Comparison of ENCODE assay signal across 22 mouse cellular contexts in genomic region chr15:13276909-13277235, GRCm38 (mm10).
DNase-seq lines count a peak whose midpoint lies in the region; ATAC-seq and TF ChIP-seq lines count a peak whose summit lies in the region.
"Had no signal": no experiment of that assay in that cellular context is flagged by ENCODE, and none has a peak within 500 bp of the region (broad histone marks: within the 10 kb centered on the region; RNA-seq: fewer than 3 reads in every experiment).

No protein-coding gene starts in this region.

- H3K4me2 ChIP-seq in forebrain, embryonic 12.5 days, result no peak overlapping the region
- H3K4me2 ChIP-seq in forebrain, embryonic 11.5 days (ENCODE audit: low read depth, low read length, severe bottlenecking), result no peak overlapping the region
- H3K4me2 ChIP-seq in kidney, embryonic 16.5 days (replicated peaks; ENCODE audit: low read depth, low read length), result no peak overlapping the region
- H3K4me2 ChIP-seq in neural tube, embryonic 12.5 days (replicated peaks), result no peak overlapping the region
- H3K4me2 ChIP-seq in neural tube, embryonic 15.5 days, result no peak overlapping the region
- no peak overlapping the region for H3K4me2 ChIP-seq in forebrain, postnatal 0 days (ENCODE audit: low read depth)
- H3K4me2 ChIP-seq: heart, embryonic 13.5 days; hindbrain, embryonic 15.5 days had no signal

- no peak for TF ChIP-seq CTCF in kidney, adult 2 months (conservative IDR thresholded peaks at IDR 0.05; ENCODE audit: insufficient read depth, insufficient read length, low read depth, low read length)
- TF ChIP-seq CTCF in forebrain, postnatal 0 days (IDR thresholded peaks at IDR 0.05; ENCODE audit: low read depth), result no peak

- DNase-seq in forebrain, embryonic 11.5 days (ENCODE audit: low spot score), result no peak
- no peak for DNase-seq in kidney, adult 2 months
- peak; percentile 49 for DNase-seq in forebrain, postnatal 0 days
- no peak for DNase-seq in urinary bladder, postnatal 36 days (ENCODE audit: low spot score in 2 of 2)
- DNase-seq: adrenal gland, adult 8-10 months; adrenal gland, postnatal 36 days; B cell, adult 2 months; cerebellum, adult 18-20 months; cerebellum, adult 9-11 months; cerebellum, postnatal 36 days; gastrocnemius, postnatal 36 days; heart, adult 11 months; heart, postnatal 36 days had no signal

- H3K27ac ChIP-seq in forebrain, embryonic 12.5 days, result no peak overlapping the region
- H3K27ac ChIP-seq in forebrain, embryonic 11.5 days (ENCODE audit: low read depth, low read length), result no peak overlapping the region
- no peak overlapping the region for H3K27ac ChIP-seq in kidney, embryonic 16.5 days (ENCODE audit: low read length)
- H3K27ac ChIP-seq in kidney, adult 2 months (ENCODE audit: insufficient read depth, low read depth, low read length), result no peak overlapping the region
- H3K27ac ChIP-seq in neural tube, embryonic 12.5 days, result no peak overlapping the region
- H3K27ac ChIP-seq in neural tube, embryonic 15.5 days (replicated peaks), result no peak overlapping the region
- H3K27ac ChIP-seq in forebrain, postnatal 0 days (ENCODE audit: low read depth, low read length), result no peak overlapping the region
- H3K27ac ChIP-seq: embryonic facial prominence, embryonic 10.5 days; heart, embryonic 13.5 days; hindbrain, embryonic 15.5 days had no signal

- peaks cover 7% of the 10 kb centered on the region; the same call in 1 of the 2 replicates for H3K27me3 ChIP-seq in forebrain, embryonic 12.5 days
- no peaks in the 10 kb centered on the region for H3K27me3 ChIP-seq in forebrain, embryonic 11.5 days (ENCODE audit: control insufficient read depth, insufficient read depth, low read length)
- H3K27me3 ChIP-seq in kidney, embryonic 16.5 days (ENCODE audit: insufficient read depth, low read length), result no peaks in the 10 kb centered on the region
- no peaks in the 10 kb centered on the region; the same call in 1 of the 2 replicates for H3K27me3 ChIP-seq in kidney, adult 2 months (replicated peaks; ENCODE audit: control insufficient read depth, insufficient read depth, low read length)
- H3K27me3 ChIP-seq in neural tube, embryonic 12.5 days (replicated peaks), result no peaks in the 10 kb centered on the region
- H3K27me3 ChIP-seq in neural tube, embryonic 15.5 days (replicated peaks), result no peaks in the 10 kb centered on the region
- H3K27me3 ChIP-seq in forebrain, postnatal 0 days (ENCODE audit: insufficient read depth, low read length), result no peaks in the 10 kb centered on the region
- H3K27me3 ChIP-seq: heart, embryonic 13.5 days; hindbrain, embryonic 15.5 days had no signal

- H3K9me3 ChIP-seq in forebrain, embryonic 12.5 days, result no peaks in the 10 kb centered on the region
- no peaks in the 10 kb centered on the region for H3K9me3 ChIP-seq in forebrain, embryonic 11.5 days (ENCODE audit: control insufficient read depth, low read length)
- no peaks in the 10 kb centered on the region for H3K9me3 ChIP-seq in kidney, embryonic 16.5 days (ENCODE audit: low read length)
- H3K9me3 ChIP-seq in neural tube, embryonic 12.5 days, result no peaks in the 10 kb centered on the region
- no peaks in the 10 kb centered on the region for H3K9me3 ChIP-seq in neural tube, embryonic 15.5 days (replicated peaks)
- H3K9me3 ChIP-seq in forebrain, postnatal 0 days (ENCODE audit: low read length), result no peaks in the 10 kb centered on the region
- H3K9me3 ChIP-seq: embryonic facial prominence, embryonic 10.5 days; G1E; heart, embryonic 13.5 days; hindbrain, embryonic 15.5 days had no signal

- H3K4me3 ChIP-seq in forebrain, embryonic 12.5 days (replicated peaks), result no peak overlapping the region
- no peak overlapping the region for H3K4me3 ChIP-seq in forebrain, embryonic 11.5 days (ENCODE audit: low read depth, low read length)
- H3K4me3 ChIP-seq in kidney, embryonic 16.5 days (ENCODE audit: low read length), result no peak overlapping the region
- H3K4me3 ChIP-seq in kidney, adult 2 months (ENCODE audit: insufficient read depth, low read depth, low read length), result no peak overlapping the region
- H3K4me3 ChIP-seq in neural tube, embryonic 12.5 days, result no peak overlapping the region
- H3K4me3 ChIP-seq in neural tube, embryonic 15.5 days (replicated peaks), result no peak overlapping the region
- H3K4me3 ChIP-seq in forebrain, postnatal 0 days (ENCODE audit: low read depth, low read length), result no peak overlapping the region
- H3K4me3 ChIP-seq: embryonic facial prominence, embryonic 10.5 days; heart, embryonic 13.5 days; hindbrain, embryonic 15.5 days had no signal

- H3K9ac ChIP-seq in forebrain, embryonic 12.5 days, result no peak overlapping the region
- no peak overlapping the region for H3K9ac ChIP-seq in forebrain, embryonic 11.5 days (ENCODE audit: low read length)
- no peak overlapping the region for H3K9ac ChIP-seq in kidney, embryonic 16.5 days (replicated peaks; ENCODE audit: low read length)
- H3K9ac ChIP-seq in neural tube, embryonic 12.5 days, result no peak overlapping the region
- H3K9ac ChIP-seq in neural tube, embryonic 15.5 days (replicated peaks), result no peak overlapping the region
- no peak overlapping the region for H3K9ac ChIP-seq in forebrain, postnatal 0 days
- H3K9ac ChIP-seq: heart, embryonic 13.5 days; hindbrain, embryonic 15.5 days had no signal

- H3K4me1 ChIP-seq in forebrain, embryonic 12.5 days, result peaks cover 5% of the 10 kb centered on the region
- peaks cover 8% of the 10 kb centered on the region; the same call in 1 of the 2 replicates for H3K4me1 ChIP-seq in forebrain, embryonic 11.5 days (replicated peaks; ENCODE audit: control insufficient read depth, insufficient read depth, low read length)
- peaks cover 11% of the 10 kb centered on the region; the same call in 1 of the 2 replicates for H3K4me1 ChIP-seq in kidney, embryonic 16.5 days (ENCODE audit: insufficient read depth, low read length)
- no peaks in the 10 kb centered on the region for H3K4me1 ChIP-seq in kidney, adult 2 months (ENCODE audit: control insufficient read depth, insufficient read depth, low read length)
- no peaks in the 10 kb centered on the region for H3K4me1 ChIP-seq in neural tube, embryonic 12.5 days
- 0 out of 2 replicates have a peak, but pooled peaks cover 6% of the 10 kb centered on the region for H3K4me1 ChIP-seq in neural tube, embryonic 15.5 days
- no peaks in the 10 kb centered on the region; the same call in 1 of the 2 replicates for H3K4me1 ChIP-seq in forebrain, postnatal 0 days (ENCODE audit: insufficient read depth)

- no peaks in the 10 kb centered on the region for H3K36me3 ChIP-seq in forebrain, embryonic 12.5 days (replicated peaks)
- H3K36me3 ChIP-seq in forebrain, embryonic 11.5 days (ENCODE audit: control insufficient read depth, insufficient read depth, low read length), result no peaks in the 10 kb centered on the region
- no peaks in the 10 kb centered on the region for H3K36me3 ChIP-seq in kidney, embryonic 16.5 days (ENCODE audit: insufficient read depth, low read length)
- H3K36me3 ChIP-seq in kidney, adult 2 months (ENCODE audit: control insufficient read depth, insufficient read depth, low read length), result no peaks in the 10 kb centered on the region
- H3K36me3 ChIP-seq in neural tube, embryonic 12.5 days, result no peaks in the 10 kb centered on the region
- no peaks in the 10 kb centered on the region for H3K36me3 ChIP-seq in neural tube, embryonic 15.5 days
- H3K36me3 ChIP-seq in forebrain, postnatal 0 days (ENCODE audit: insufficient read depth), result no peaks in the 10 kb centered on the region
- H3K36me3 ChIP-seq: embryonic facial prominence, embryonic 10.5 days; G1E; heart, embryonic 13.5 days; hindbrain, embryonic 15.5 days had no signal

- peak; percentile 33; the same call in 1 of the 2 replicates for ATAC-seq in forebrain, embryonic 12.5 days (ENCODE audit: low FRiP score)
- no peak for ATAC-seq in forebrain, embryonic 11.5 days (replicated peaks; ENCODE audit: low FRiP score)
- peak; percentile 16; the same call in 1 of the 2 replicates for ATAC-seq in kidney, embryonic 16.5 days (ENCODE audit: low FRiP score, low TSS enrichment)
- ATAC-seq in neural tube, embryonic 12.5 days (ENCODE audit: low FRiP score, low read depth), result 0 out of 2 replicates have a peak, but pooled peaks have one; percentile 9
- no peak for ATAC-seq in neural tube, embryonic 15.5 days (ENCODE audit: low FRiP score)
- ATAC-seq in forebrain, postnatal 0 days, result peak; percentile 83
- ATAC-seq: CD4-positive, CD25-positive, alpha-beta regulatory T cell, adult 4 months had no signal

- no peak for TF ChIP-seq POLR2A in kidney, adult 2 months (IDR thresholded peaks at IDR 0.05; ENCODE audit: low read depth, low read length)

- 72% methylated on average over 8 of the region's 8 CpGs for WGBS in forebrain, embryonic 12.5 days
- WGBS in forebrain, embryonic 11.5 days, result 80% methylated on average over 8 of the region's 8 CpGs
- 82% methylated on average over 8 of the region's 8 CpGs for WGBS in kidney, embryonic 16.5 days
- 87% methylated on average over 8 of the region's 8 CpGs for WGBS in kidney, adult 2 months
- WGBS in neural tube, embryonic 12.5 days, result 69% methylated on average over 8 of the region's 8 CpGs
- 60% methylated on average over 8 of the region's 8 CpGs for WGBS in neural tube, embryonic 15.5 days
- WGBS in forebrain, postnatal 0 days, result 48% methylated on average over 8 of the region's 8 CpGs

Comparison
In these comparisons a context has a peak if more than half of its experiments do, and no peak if none do; other contexts are left out.
1. ATAC-seq: peak in forebrain, embryonic 12.5 days (single experiment), kidney, embryonic 16.5 days (single experiment), neural tube, embryonic 12.5 days (single experiment) and forebrain, postnatal 0 days (single experiment); none in forebrain, embryonic 11.5 days (single experiment) and neural tube, embryonic 15.5 days (single experiment).